Mouse (Mus musculus) effector memory CD4-positive, alpha-beta T cell, adult 5 months (primary cell): ENCODE data around the gene Eif3k. TPM values are rescaled to one million over a fixed set of nuclear protein-coding genes. Genes with fewer than 3 reads are reported as not detected.

Experiments used
- polyA plus RNA-seq: library from polyadenylated mRNA; unstranded; fragments of 100-300 nt; shearing (Covaris generic); gene quantifications from one replicate; pipeline ENCODE4 v1.2.1, GENCODE M21; 2017

Eif3k gene
- polyA plus RNA-seq = 292 TPM

GRCm38 (mm10) chr7:28981651-28982273 is at the start of gene Eif3k, which contains the start of gene Map4k1:
Eif3k (minus strand) TSS chr7:28981864.
Map4k1 (plus strand) TSS chr7:28982050.

GRCm38 (mm10) chr7:28961927-28962670 is 19.6 kb downstream of the Eif3k start, which contains the start of gene Actn4:
Actn4 (minus strand) TSS chr7:28962340.

Other genes starting within 250 kb of the Eif3k start
- 37.6 TPM for gene Mrps12, start 240.0 kb downstream of the Eif3k start, polyA plus RNA-seq
- 20.6 TPM for gene Sars2, start 239.9 kb downstream of the Eif3k start, polyA plus RNA-seq
- not detected for gene Ccer2, start 225.7 kb downstream of the Eif3k start, polyA plus RNA-seq
- gene Sirt2, start 215.1 kb downstream of the Eif3k start, polyA plus RNA-seq = 71.7 TPM
- 222 TPM for gene Nfkbib, start 214.4 kb downstream of the Eif3k start, polyA plus RNA-seq
- gene Rinl, start 192.9 kb downstream of the Eif3k start, polyA plus RNA-seq = 258 TPM
- gene Hnrnpl, start 173.3 kb downstream of the Eif3k start, polyA plus RNA-seq = 333 TPM
- 121 TPM for gene Ech1, start 156.6 kb downstream of the Eif3k start, polyA plus RNA-seq
- 17.6 TPM for gene Lgals4, start 148.0 kb downstream of the Eif3k start, polyA plus RNA-seq
- gene Lgals7, start 118.0 kb downstream of the Eif3k start, polyA plus RNA-seq = 4.6 TPM
- not detected for gene Capn12, start 100.4 kb downstream of the Eif3k start, polyA plus RNA-seq
- gene Actn4, start 19.5 kb downstream of the Eif3k start, polyA plus RNA-seq = 263 TPM
- 137 TPM for gene Map4k1, start 186 bp upstream of the Eif3k start, polyA plus RNA-seq
- 1.1 TPM for gene Ryr1, start 143.3 kb upstream of the Eif3k start, polyA plus RNA-seq
- gene Rasgrp4, start 153.0 kb upstream of the Eif3k start, polyA plus RNA-seq = 0.21 TPM
- 50.7 TPM for gene Fam98c, start 174.4 kb upstream of the Eif3k start, polyA plus RNA-seq
- gene Ggn, start 188.3 kb upstream of the Eif3k start, polyA plus RNA-seq = not detected
- gene Spred3, start 188.5 kb upstream of the Eif3k start, polyA plus RNA-seq = not detected
- 180 TPM for gene Psmd8, start 198.8 kb upstream of the Eif3k start, polyA plus RNA-seq
- 0.51 TPM for gene Catsperg1, start 232.2 kb upstream of the Eif3k start, polyA plus RNA-seq